Mouse (Mus musculus): ENCODE data around the gene Mrpl50. TPM values are rescaled to one million over a fixed set of nuclear protein-coding genes. Genes with fewer than 3 reads are reported as not detected.
"Not testable (repeated sequence)": the region's sequence is repeated elsewhere in the genome, so short reads cannot be mapped to it uniquely, and the experiment has no call there.

Gene Mrpl50
- polyA plus RNA-seq, 1 experiment from 2014 or later: 81.7 TPM

GRCm38 (mm10) chr4:49485442-49485841, 35.5 kb downstream of the Mrpl50 start:
- no peak overlapping the region for H3K4me3 ChIP-seq
- no peak overlapping the region for H3K27ac ChIP-seq
- H3K36me3 ChIP-seq: no peaks in the 10 kb centered on the region
- 0 out of 2 replicates have a peak, but pooled peaks cover 4% of the 10 kb centered on the region for H3K27me3 ChIP-seq (ENCODE audit: insufficient read depth, poor library complexity, severe bottlenecking)
- H3K9me3 ChIP-seq: no peaks in the 10 kb centered on the region
- no peak for DNase-seq (ENCODE audit: low spot score)
- no peaks in the 10 kb centered on the region for H3K4me1 ChIP-seq

GRCm38 (mm10) chr4:49480896-49481295, 40.0 kb downstream of the Mrpl50 start:
- no peak for DNase-seq (ENCODE audit: low spot score)
- Histone ChIP-seq H3K27ac (no peak overlapping the region), H3K36me3 (no peaks in the 10 kb centered on the region), H3K4me3 (no peak overlapping the region), H3K9me3 (no peaks in the 10 kb centered on the region), H3K4me1 (no peaks in the 10 kb centered on the region), H3K27me3 (ENCODE audit: insufficient read depth, poor library complexity, severe bottlenecking) (0 out of 2 replicates have a peak, but pooled peaks cover 4% of the 10 kb centered on the region)
- WGBS: 40% methylated on average over 3 of the region's 3 CpGs

- Histone ChIP-seq H3K27me3 (ENCODE audit: insufficient read depth, poor library complexity, severe bottlenecking) (0 out of 2 replicates have a peak, but pooled peaks cover 4% of the 10 kb centered on the region), H3K27ac (no peak overlapping the region), H3K9me3 (no peaks in the 10 kb centered on the region), H3K36me3 (no peaks in the 10 kb centered on the region), H3K4me3 (peak overlapping the region; percentile 22), H3K4me1 (no peaks in the 10 kb centered on the region)
- no peak for DNase-seq (ENCODE audit: low spot score)
- WGBS: 16% methylated on average over 21 of the region's 21 CpGs
Observed at GRCm38 (mm10) chr4:49480104-49480760, 40.7 kb downstream of the Mrpl50 start.

- not testable (repeated sequence) for H3K27ac ChIP-seq; H3K36me3 ChIP-seq; H3K27me3 ChIP-seq (ENCODE audit: insufficient read depth, poor library complexity, severe bottlenecking); H3K4me3 ChIP-seq; DNase-seq (ENCODE audit: low spot score); H3K9me3 ChIP-seq; H3K4me1 ChIP-seq
- WGBS: 32% methylated on average over 2 of the region's 2 CpGs
Observed at GRCm38 (mm10) chr4:49479035-49479434, 41.9 kb downstream of the Mrpl50 start.

- H3K4me1 ChIP-seq: no peaks in the 10 kb centered on the region
- no peaks in the 10 kb centered on the region for H3K9me3 ChIP-seq
- H3K27me3 ChIP-seq (ENCODE audit: insufficient read depth, poor library complexity, severe bottlenecking): 0 out of 2 replicates have a peak, but pooled peaks cover 4% of the 10 kb centered on the region
- peak; percentile 80 for DNase-seq (ENCODE audit: low spot score)
- H3K4me3 ChIP-seq: peak overlapping the region; percentile 53
- H3K36me3 ChIP-seq: no peaks in the 10 kb centered on the region
- 20% methylated on average over 19 of the region's 19 CpGs for WGBS
- H3K27ac ChIP-seq: 0 out of 2 replicates have a peak overlapping the region, but pooled peaks have one; percentile 42
Observed at GRCm38 (mm10) chr4:49478118-49478877, 42.6 kb downstream of the Mrpl50 start.

GRCm38 (mm10) chr4:49474583-49474982, 46.3 kb downstream of the Mrpl50 start:
- H3K27me3 ChIP-seq (ENCODE audit: insufficient read depth, poor library complexity, severe bottlenecking): no peaks in the 10 kb centered on the region
- no peaks in the 10 kb centered on the region for H3K4me1 ChIP-seq
- no peak overlapping the region for H3K4me3 ChIP-seq
- H3K36me3 ChIP-seq: no peaks in the 10 kb centered on the region
- DNase-seq (ENCODE audit: low spot score): no peak
- no peaks in the 10 kb centered on the region for H3K9me3 ChIP-seq
- no peak overlapping the region for H3K27ac ChIP-seq

- no peaks in the 10 kb centered on the region for H3K27me3 ChIP-seq (ENCODE audit: insufficient read depth, poor library complexity, severe bottlenecking)
- no peaks in the 10 kb centered on the region for H3K9me3 ChIP-seq
- DNase-seq (ENCODE audit: low spot score): no peak
- no peak within 1 kb of the TSS for H3K27ac ChIP-seq
- H3K4me3 ChIP-seq: no peak within 1 kb of the TSS
- no peaks in the 10 kb centered on the region for H3K36me3 ChIP-seq
- H3K4me1 ChIP-seq: no peaks in the 10 kb centered on the region
- 50% methylated on average over 3 of the region's 3 CpGs for WGBS
Observed at GRCm38 (mm10) chr4:49473435-49474100, 47.3 kb downstream of the Mrpl50 start, which contains the start of gene Acnat1. Gene Acnat1, minus strand, starts transcription at chr4:49473912.

GRCm38 (mm10) chr4:49469435-49470151, 51.3 kb downstream of the Mrpl50 start:
- no peaks in the 10 kb centered on the region for H3K4me1 ChIP-seq
- DNase-seq (ENCODE audit: low spot score): no peak
- no peaks in the 10 kb centered on the region for H3K27me3 ChIP-seq (ENCODE audit: insufficient read depth, poor library complexity, severe bottlenecking)
- H3K9me3 ChIP-seq: no peaks in the 10 kb centered on the region
- no peaks in the 10 kb centered on the region for H3K36me3 ChIP-seq
- H3K27ac ChIP-seq: no peak overlapping the region
- no peak overlapping the region for H3K4me3 ChIP-seq
- WGBS: 80% methylated on average over 3 of the region's 3 CpGs

- H3K36me3 ChIP-seq: no peaks in the 10 kb centered on the region
- H3K27ac ChIP-seq: no peak overlapping the region
- no peaks in the 10 kb centered on the region for H3K9me3 ChIP-seq
- 90% methylated on average over 6 of the region's 6 CpGs for WGBS
- DNase-seq (ENCODE audit: low spot score): no peak
- H3K4me3 ChIP-seq: no peak overlapping the region
- H3K27me3 ChIP-seq (ENCODE audit: insufficient read depth, poor library complexity, severe bottlenecking): no peaks in the 10 kb centered on the region
- no peaks in the 10 kb centered on the region for H3K4me1 ChIP-seq
Observed at GRCm38 (mm10) chr4:49467360-49467759, 53.5 kb downstream of the Mrpl50 start.

Other genes with a start within 250 kb of the Mrpl50 start
- not detected in 2 replicates for gene Acnat2, start 112.9 kb downstream of the Mrpl50 start, polyA plus RNA-seq (2016; fragmentation: Nextera tagmentation; extraction: Ambion mirVana)
- gene Acnat1, start 47.2 kb downstream of the Mrpl50 start, polyA plus RNA-seq (2016; fragmentation: Nextera tagmentation; extraction: Ambion mirVana): not detected in 2 replicates
- not detected in 2 replicates for gene Baat, start 14.5 kb downstream of the Mrpl50 start, polyA plus RNA-seq (2016; fragmentation: Nextera tagmentation; extraction: Ambion mirVana)
- gene Zfp189, start 83 bp upstream of the Mrpl50 start, polyA plus RNA-seq (2016; fragmentation: Nextera tagmentation; extraction: Ambion mirVana): 6.3 and 8.6 TPM in 2 replicates
- gene Aldob, start 28.5 kb upstream of the Mrpl50 start, polyA plus RNA-seq (2016; fragmentation: Nextera tagmentation; extraction: Ambion mirVana): 0.74 TPM in 1 of 2 replicates, not detected in the other
- 35.8 and 49.8 TPM in 2 replicates for gene Tmem246, start 76.8 kb upstream of the Mrpl50 start, polyA plus RNA-seq (2016; fragmentation: Nextera tagmentation; extraction: Ambion mirVana)
- 26.4 and 32.8 TPM in 2 replicates for gene Rnf20, start 110.9 kb upstream of the Mrpl50 start, polyA plus RNA-seq (2016; fragmentation: Nextera tagmentation; extraction: Ambion mirVana)
- 0.06 and 0.11 TPM in 2 replicates for gene Ppp3r2, start 160.9 kb upstream of the Mrpl50 start, polyA plus RNA-seq (2016; fragmentation: Nextera tagmentation; extraction: Ambion mirVana)

All from heart, embryonic 10.5 days (tissue).